Mouse (Mus musculus) lung, postnatal 25 days (tissue): ENCODE measurements around the gene Stard10.

Experiments used
- DNase-seq: peaks from one replicate; pipeline ENCODE4 v3.0.0; 2022; ENCODE audit warnings: low spot score

Stard10 gene

GRCm38 (mm10) chr7:101332045-101332831, 15.4 kb downstream of the Stard10 start:
- DNase-seq: no peak

GRCm38 (mm10) chr7:101335228-101335627, 18.3 kb downstream of the Stard10 start:
- no peak for DNase-seq

- no peak for DNase-seq
Measured at GRCm38 (mm10) chr7:101336686-101337085, 19.8 kb downstream of the Stard10 start.

- no peak for DNase-seq
Measured at GRCm38 (mm10) chr7:101337401-101337800, 20.5 kb downstream of the Stard10 start.

- no peak for DNase-seq
Measured at GRCm38 (mm10) chr7:101341405-101341804, 24.5 kb downstream of the Stard10 start.

- no peak for DNase-seq
Measured at GRCm38 (mm10) chr7:101343135-101343534, 26.2 kb downstream of the Stard10 start.

GRCm38 (mm10) chr7:101344892-101345291, 28.0 kb downstream of the Stard10 start:
- no peak for DNase-seq

GRCm38 (mm10) chr7:101346991-101347390, 30.1 kb downstream of the Stard10 start:
- no peak for DNase-seq

GRCm38 (mm10) chr7:101347767-101348270, 30.9 kb downstream of the Stard10 start, which contains the start of gene Arap1:
Gene Arap1 (plus strand): TSS chr7:101348067.
- DNase-seq: peak; percentile 65

- no peak for DNase-seq
Measured at GRCm38 (mm10) chr7:101348312-101348711, 31.4 kb downstream of the Stard10 start.

GRCm38 (mm10) chr7:101349861-101350260, 33.0 kb downstream of the Stard10 start:
- no peak for DNase-seq

GRCm38 (mm10) chr7:101352404-101352803, 35.5 kb downstream of the Stard10 start:
- no peak for DNase-seq

- DNase-seq: peak; percentile 51
Measured at GRCm38 (mm10) chr7:101354423-101354822, 37.5 kb downstream of the Stard10 start.

GRCm38 (mm10) chr7:101355551-101356100, 38.7 kb downstream of the Stard10 start:
- no peak for DNase-seq

- no peak for DNase-seq
Measured at GRCm38 (mm10) chr7:101356868-101357267, 40.0 kb downstream of the Stard10 start.

GRCm38 (mm10) chr7:101360406-101360805, 43.5 kb downstream of the Stard10 start:
- DNase-seq: no peak

GRCm38 (mm10) chr7:101361021-101361420, 44.1 kb downstream of the Stard10 start:
- no peak for DNase-seq

- DNase-seq: no peak
Measured at GRCm38 (mm10) chr7:101361767-101362166, 44.9 kb downstream of the Stard10 start.

GRCm38 (mm10) chr7:101362791-101363191, 45.9 kb downstream of the Stard10 start:
- no peak for DNase-seq

- DNase-seq: no peak
Measured at GRCm38 (mm10) chr7:101363914-101364313, 47.0 kb downstream of the Stard10 start.

- DNase-seq: no peak
Measured at GRCm38 (mm10) chr7:101367901-101368852, 51.3 kb downstream of the Stard10 start.

- no peak for DNase-seq
Measured at GRCm38 (mm10) chr7:101369666-101370065, 52.8 kb downstream of the Stard10 start.
